Mouse (Mus musculus): ENCODE results near the gene Med27. TPM values are rescaled to one million over a fixed set of nuclear protein-coding genes. Genes with fewer than 3 reads are reported as not detected.

Med27 gene
- polyA plus RNA-seq, 1 experiment, result 49.8 TPM

GRCm38 (mm10) chr2:29419434-29419833, 72.8 kb downstream of the Med27 start:
- H3K79me2 ChIP-seq (ENCODE audit: control insufficient read depth, insufficient read depth), result peaks cover 9% of the 10 kb centered on the region
- H3K27me3 ChIP-seq (ENCODE audit: control insufficient read depth, insufficient read depth, insufficient read length), result no peaks in the 10 kb centered on the region
- TF ChIP-seq MYOG (IDR thresholded peaks at IDR 0.05; ENCODE audit: control insufficient read depth, extremely low read depth, insufficient read length) (no peak), CEBPB (IDR thresholded peaks at IDR 0.05; ENCODE audit: low read depth) (no peak), MYOD1 (IDR thresholded peaks at IDR 0.05; ENCODE audit: control insufficient read depth, insufficient read length, low read depth) (no peak), FOSL1 (IDR thresholded peaks at IDR 0.05; ENCODE audit: insufficient read depth, low read length, poor library complexity, severe bottlenecking) (no peak), USF1 (IDR thresholded peaks at IDR 0.05; ENCODE audit: low read depth) (no peak)
- H3K4me3 ChIP-seq (ENCODE audit: insufficient read depth, poor library complexity, severe bottlenecking), result no peak overlapping the region
- H3ac ChIP-seq (ENCODE audit: control insufficient read depth, insufficient read length, low read depth), result no peak overlapping the region
- no peaks in the 10 kb centered on the region for H3K79me3 ChIP-seq (ENCODE audit: low read depth)
- no peaks in the 10 kb centered on the region for H3K36me3 ChIP-seq (ENCODE audit: control insufficient read depth, insufficient read depth)

GRCm38 (mm10) chr2:29419946-29420345, 73.3 kb downstream of the Med27 start:
- Histone ChIP-seq H3K79me3 (ENCODE audit: low read depth) (no peaks in the 10 kb centered on the region), H3K79me2 (ENCODE audit: control insufficient read depth, insufficient read depth) (peaks cover 9% of the 10 kb centered on the region), H3K36me3 (ENCODE audit: control insufficient read depth, insufficient read depth) (no peaks in the 10 kb centered on the region), H3ac (ENCODE audit: control insufficient read depth, insufficient read length, low read depth) (no peak overlapping the region), H3K4me3 (ENCODE audit: insufficient read depth, poor library complexity, severe bottlenecking) (no peak overlapping the region), H3K27me3 (ENCODE audit: control insufficient read depth, insufficient read depth, insufficient read length) (no peaks in the 10 kb centered on the region)
- no peak for TF ChIP-seq MYOD1 (IDR thresholded peaks at IDR 0.05; ENCODE audit: control insufficient read depth, insufficient read length, low read depth)
- peak; percentile 55 for TF ChIP-seq CTCF (IDR thresholded peaks at IDR 0.05; ENCODE audit: control insufficient read depth, insufficient read depth, insufficient read length)

- Histone ChIP-seq H3K79me2 (ENCODE audit: control insufficient read depth, insufficient read depth) (peaks cover 9% of the 10 kb centered on the region), H3K4me3 (ENCODE audit: insufficient read depth, poor library complexity, severe bottlenecking) (no peak overlapping the region), H3K79me3 (ENCODE audit: low read depth) (no peaks in the 10 kb centered on the region), H3K36me3 (ENCODE audit: control insufficient read depth, insufficient read depth) (no peaks in the 10 kb centered on the region), H3ac (ENCODE audit: control insufficient read depth, insufficient read length, low read depth) (no peak overlapping the region), H3K27me3 (ENCODE audit: control insufficient read depth, insufficient read depth, insufficient read length) (no peaks in the 10 kb centered on the region)
- TF ChIP-seq MYOD1 (IDR thresholded peaks at IDR 0.05; ENCODE audit: control insufficient read depth, insufficient read length, low read depth), result no peak
- peak; percentile 24 for TF ChIP-seq USF1 (IDR thresholded peaks at IDR 0.05; ENCODE audit: low read depth)
- TF ChIP-seq MAX (IDR thresholded peaks at IDR 0.05), result peak; percentile 14
Observed at GRCm38 (mm10) chr2:29422126-29422840, 75.7 kb downstream of the Med27 start.

- H3K79me2 ChIP-seq (ENCODE audit: control insufficient read depth, insufficient read depth), result peaks cover 9% of the 10 kb centered on the region
- no peaks in the 10 kb centered on the region for H3K79me3 ChIP-seq (ENCODE audit: low read depth)
- TF ChIP-seq CEBPB (IDR thresholded peaks at IDR 0.05; ENCODE audit: low read depth) (peak; percentile 70), USF1 (IDR thresholded peaks at IDR 0.05; ENCODE audit: low read depth) (no peak), MYOG (IDR thresholded peaks at IDR 0.05; ENCODE audit: control insufficient read depth, extremely low read depth, insufficient read length) (no peak), MYOD1 (IDR thresholded peaks at IDR 0.05; ENCODE audit: control insufficient read depth, insufficient read length, low read depth) (peak; percentile 81), CTCF (IDR thresholded peaks at IDR 0.05; ENCODE audit: control insufficient read depth, insufficient read depth, insufficient read length) (no peak), MAX (IDR thresholded peaks at IDR 0.05) (no peak), FOSL1 (IDR thresholded peaks at IDR 0.05; ENCODE audit: insufficient read depth, low read length, poor library complexity, severe bottlenecking) (no peak)
- no peaks in the 10 kb centered on the region for H3K27me3 ChIP-seq (ENCODE audit: control insufficient read depth, insufficient read depth, insufficient read length)
- no peak overlapping the region for H3K4me3 ChIP-seq (ENCODE audit: insufficient read depth, poor library complexity, severe bottlenecking)
- H3K36me3 ChIP-seq (ENCODE audit: control insufficient read depth, insufficient read depth), result no peaks in the 10 kb centered on the region
- no peak overlapping the region for H3ac ChIP-seq (ENCODE audit: control insufficient read depth, insufficient read length, low read depth)
Observed at GRCm38 (mm10) chr2:29423059-29423458, 76.4 kb downstream of the Med27 start.

- H3K36me3 ChIP-seq (ENCODE audit: control insufficient read depth, insufficient read depth), result no peaks in the 10 kb centered on the region
- peaks cover 9% of the 10 kb centered on the region for H3K79me2 ChIP-seq (ENCODE audit: control insufficient read depth, insufficient read depth)
Observed at GRCm38 (mm10) chr2:29425386-29425785, 78.8 kb downstream of the Med27 start.

GRCm38 (mm10) chr2:29426684-29427083, 80.1 kb downstream of the Med27 start:
- no peak for TF ChIP-seq MAX (IDR thresholded peaks at IDR 0.05)
- no peak for TF ChIP-seq CEBPB (IDR thresholded peaks at IDR 0.05; ENCODE audit: low read depth)
- TF ChIP-seq FOSL1 (IDR thresholded peaks at IDR 0.05; ENCODE audit: insufficient read depth, low read length, poor library complexity, severe bottlenecking), result no peak
- TF ChIP-seq MYOD1 (IDR thresholded peaks at IDR 0.05; ENCODE audit: control insufficient read depth, insufficient read length, low read depth), result no peak
- TF ChIP-seq CTCF (IDR thresholded peaks at IDR 0.05; ENCODE audit: control insufficient read depth, insufficient read depth, insufficient read length), result no peak
- no peak for TF ChIP-seq USF1 (IDR thresholded peaks at IDR 0.05; ENCODE audit: low read depth)
- no peak for TF ChIP-seq MYOG (IDR thresholded peaks at IDR 0.05; ENCODE audit: control insufficient read depth, extremely low read depth, insufficient read length)
- no peaks in the 10 kb centered on the region for H3K36me3 ChIP-seq (ENCODE audit: control insufficient read depth, insufficient read depth)
- H3K79me2 ChIP-seq (ENCODE audit: control insufficient read depth, insufficient read depth), result peaks cover 9% of the 10 kb centered on the region
- H3K79me3 ChIP-seq (ENCODE audit: low read depth), result no peaks in the 10 kb centered on the region
- no peaks in the 10 kb centered on the region for H3K27me3 ChIP-seq (ENCODE audit: control insufficient read depth, insufficient read depth, insufficient read length)
- H3K4me3 ChIP-seq (ENCODE audit: insufficient read depth, poor library complexity, severe bottlenecking), result no peak overlapping the region
- no peak overlapping the region for H3ac ChIP-seq (ENCODE audit: control insufficient read depth, insufficient read length, low read depth)

More at GRCm38 (mm10) chr2:29425386-29425785, 78.8 kb downstream of the Med27 start:
- no peak for TF ChIP-seq MYOG (IDR thresholded peaks at IDR 0.05; ENCODE audit: control insufficient read depth, extremely low read depth, insufficient read length)
- TF ChIP-seq FOSL1 (IDR thresholded peaks at IDR 0.05; ENCODE audit: insufficient read depth, low read length, poor library complexity, severe bottlenecking), result no peak
- TF ChIP-seq MAX (IDR thresholded peaks at IDR 0.05), result no peak
- no peak for TF ChIP-seq CEBPB (IDR thresholded peaks at IDR 0.05; ENCODE audit: low read depth)
- no peak for TF ChIP-seq USF1 (IDR thresholded peaks at IDR 0.05; ENCODE audit: low read depth)
- TF ChIP-seq MYOD1 (IDR thresholded peaks at IDR 0.05; ENCODE audit: control insufficient read depth, insufficient read length, low read depth), result no peak
- no peak for TF ChIP-seq CTCF (IDR thresholded peaks at IDR 0.05; ENCODE audit: control insufficient read depth, insufficient read depth, insufficient read length)
- Histone ChIP-seq H3K27me3 (ENCODE audit: control insufficient read depth, insufficient read depth, insufficient read length) (no peaks in the 10 kb centered on the region), H3K4me3 (ENCODE audit: insufficient read depth, poor library complexity, severe bottlenecking) (no peak overlapping the region), H3K79me3 (ENCODE audit: low read depth) (no peaks in the 10 kb centered on the region), H3ac (ENCODE audit: control insufficient read depth, insufficient read length, low read depth) (no peak overlapping the region)
